Mouse (Mus musculus): Measurements from ENCODE around the gene Tnnt1. TPM values are rescaled to one million over a fixed set of nuclear protein-coding genes. Genes with fewer than 3 reads are reported as not detected.

The Tnnt1 gene
- polyA plus RNA-seq, 2 experiments: 2.6 to 4.0 TPM

GRCm38 (mm10) chr7:4502421-4503090 lies 13.6 kb downstream of the Tnnt1 start:
- Histone ChIP-seq H3K9ac (replicated peaks) (peak overlapping the region; percentile 93), H3K4me2 (ENCODE audit: low read depth) (peak overlapping the region; percentile 88), H3K27me3 (ENCODE audit: control insufficient read depth, insufficient read depth, low read length) (no peaks in the 10 kb centered on the region), H3K27ac (peak overlapping the region; percentile 86), H3K4me3 (ENCODE audit: insufficient read depth in 1 of 2, low read depth in 2 of 2, low read length in 2 of 2) (peak overlapping the region; percentile 86 to 90), H3K4me1 (replicated peaks; ENCODE audit: control insufficient read depth in 2 of 2, insufficient read depth in 2 of 2, low read length in 1 of 2) (peaks cover 23 to 40% of the 10 kb centered on the region in 2 experiments), H3K36me3 (replicated peaks; ENCODE audit: control insufficient read depth, insufficient read depth, low read depth) (no peaks in the 10 kb centered on the region; the same call in 1 of the 2 replicates), H3K9me3 (ENCODE audit: control insufficient read depth, low read length) (no peaks in the 10 kb centered on the region)
- 0 out of 2 replicates have a peak, but pooled peaks have one; percentile 6 for ATAC-seq (ENCODE audit: insufficient read depth)
- WGBS (ENCODE audit: insufficient replicate concordance): 5% methylated on average over 14 of the region's 14 CpGs
- DNase-seq (ENCODE audit: low read depth in 3 of 3, low spot score in 3 of 3): peak; percentile 57 to 79 (median 70)
- TF ChIP-seq CTCF (IDR thresholded peaks at IDR 0.05; ENCODE audit: low read depth) (no peak), EP300 (IDR thresholded peaks at IDR 0.05; ENCODE audit: low read depth) (no peak)

- ATAC-seq (ENCODE audit: insufficient read depth) (peak; percentile 93), DNase-seq (ENCODE audit: low read depth in 3 of 3, low spot score in 3 of 3) (peak; percentile 82 to 85 (median 83))
- H3K9ac ChIP-seq (replicated peaks): peak within 1 kb of the TSS; percentile 93
- TF ChIP-seq EP300 (IDR thresholded peaks at IDR 0.05; ENCODE audit: low read depth): no peak
- no peak for TF ChIP-seq CTCF (IDR thresholded peaks at IDR 0.05; ENCODE audit: low read depth)
- H3K4me3 ChIP-seq (ENCODE audit: insufficient read depth in 1 of 2, low read depth in 2 of 2, low read length in 2 of 2): peak within 1 kb of the TSS; percentile 86 to 90
- peaks cover 4% of the 10 kb centered on the region for H3K36me3 ChIP-seq (replicated peaks; ENCODE audit: control insufficient read depth, insufficient read depth, low read depth)
- no peaks in the 10 kb centered on the region for H3K27me3 ChIP-seq (ENCODE audit: control insufficient read depth, insufficient read depth, low read length)
- H3K4me2 ChIP-seq (ENCODE audit: low read depth): peak within 1 kb of the TSS; percentile 88
- H3K4me1 ChIP-seq (replicated peaks; ENCODE audit: control insufficient read depth in 2 of 2, insufficient read depth in 2 of 2, low read length in 1 of 2): peaks cover 23 to 36% of the 10 kb centered on the region in 2 experiments
- under 1% methylated on average over 61 of the region's 62 CpGs for WGBS (ENCODE audit: insufficient replicate concordance)
- peak within 1 kb of the TSS; percentile 86 for H3K27ac ChIP-seq
- no peaks in the 10 kb centered on the region for H3K9me3 ChIP-seq (ENCODE audit: control insufficient read depth, low read length)
Measured at GRCm38 (mm10) chr7:4501558-4502397, 14.4 kb downstream of the Tnnt1 start, which contains the start of gene Ppp1r12c. Gene Ppp1r12c (minus strand): TSS chr7:4501680.

- ATAC-seq (ENCODE audit: insufficient read depth) (peak; percentile 63), DNase-seq (ENCODE audit: low read depth in 3 of 3, low spot score in 3 of 3) (no peak)
- TF ChIP-seq EP300 (IDR thresholded peaks at IDR 0.05; ENCODE audit: low read depth) (no peak), CTCF (IDR thresholded peaks at IDR 0.05; ENCODE audit: low read depth) (no peak)
- H3K9ac ChIP-seq (replicated peaks): peak overlapping the region; percentile 93
- H3K4me1 ChIP-seq (replicated peaks; ENCODE audit: control insufficient read depth in 2 of 2, insufficient read depth in 2 of 2, low read length in 1 of 2): peaks cover 23 to 36% of the 10 kb centered on the region in 2 experiments
- peaks cover 8% of the 10 kb centered on the region for H3K36me3 ChIP-seq (replicated peaks; ENCODE audit: control insufficient read depth, insufficient read depth, low read depth)
- H3K27ac ChIP-seq: peak overlapping the region; percentile 86
- H3K9me3 ChIP-seq (ENCODE audit: control insufficient read depth, low read length): no peaks in the 10 kb centered on the region
- H3K4me3 ChIP-seq (ENCODE audit: insufficient read depth in 1 of 2, low read depth in 2 of 2, low read length in 2 of 2): peak overlapping the region; percentile 80 to 86
- WGBS (ENCODE audit: insufficient replicate concordance): under 1% methylated on average over 45 of the region's 52 CpGs
- no peaks in the 10 kb centered on the region for H3K27me3 ChIP-seq (ENCODE audit: control insufficient read depth, insufficient read depth, low read length)
- peak overlapping the region; percentile 88 for H3K4me2 ChIP-seq (ENCODE audit: low read depth)
Measured at GRCm38 (mm10) chr7:4500892-4501471, 15.2 kb downstream of the Tnnt1 start.

DNA sequence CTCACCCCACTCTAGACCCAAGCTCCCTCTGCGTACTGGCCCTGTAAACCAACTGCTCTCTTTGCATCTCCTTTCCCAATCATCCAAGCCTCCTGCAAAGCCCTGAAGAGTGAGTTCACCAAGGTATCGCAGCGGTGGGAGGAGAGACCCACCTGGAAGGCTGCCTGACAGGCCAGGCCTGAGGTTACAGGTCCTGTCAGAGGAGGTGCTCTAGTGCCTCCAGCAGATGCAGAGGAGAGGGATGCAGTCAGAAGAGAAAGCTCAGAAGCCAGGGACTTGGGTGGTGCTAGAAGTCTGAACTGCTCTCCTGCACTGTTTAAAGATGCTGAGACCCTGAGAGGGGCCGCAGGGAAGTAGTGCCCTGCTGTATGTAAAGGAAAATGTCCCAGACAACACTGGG lies 17.1 kb downstream of the Tnnt1 start:
- Histone ChIP-seq H3K27me3 (ENCODE audit: control insufficient read depth, insufficient read depth, low read length) (no peaks in the 10 kb centered on the region), H3K4me2 (ENCODE audit: low read depth) (peak overlapping the region; percentile 88), H3K4me3 (ENCODE audit: insufficient read depth in 1 of 2, low read depth in 2 of 2, low read length in 2 of 2) (peak overlapping the region in 1 of 2 experiments; percentile 12; a peak in 1 of 4 replicates), H3K9me3 (ENCODE audit: control insufficient read depth, low read length) (no peaks in the 10 kb centered on the region), H3K9ac (replicated peaks) (no peak overlapping the region), H3K4me1 (replicated peaks; ENCODE audit: control insufficient read depth in 2 of 2, insufficient read depth in 2 of 2, low read length in 1 of 2) (peaks cover 19 to 31% of the 10 kb centered on the region in 2 experiments), H3K36me3 (replicated peaks; ENCODE audit: control insufficient read depth, insufficient read depth, low read depth) (peaks cover 8% of the 10 kb centered on the region), H3K27ac (no peak overlapping the region)
- TF ChIP-seq EP300 (IDR thresholded peaks at IDR 0.05; ENCODE audit: low read depth) (no peak), CTCF (IDR thresholded peaks at IDR 0.05; ENCODE audit: low read depth) (no peak)
- whole genome bisulfite sequencing (ENCODE audit: insufficient replicate concordance): 76% methylated on average over 4 of the region's 4 CpGs
- no peak for DNase-seq (ENCODE audit: low read depth in 3 of 3, low spot score in 3 of 3)
- no peak for ATAC-seq (ENCODE audit: insufficient read depth)

Data from liver, embryonic 14.5 days (tissue).